Mouse (Mus musculus): ENCODE measurements at regions not wholly inside any gene's neighbourhood (a gene's known extent, or its start where the extent isn't known, plus 50 kb on each side); places are given as distances from the start of the nearest gene placed in this dataset.

DNA sequence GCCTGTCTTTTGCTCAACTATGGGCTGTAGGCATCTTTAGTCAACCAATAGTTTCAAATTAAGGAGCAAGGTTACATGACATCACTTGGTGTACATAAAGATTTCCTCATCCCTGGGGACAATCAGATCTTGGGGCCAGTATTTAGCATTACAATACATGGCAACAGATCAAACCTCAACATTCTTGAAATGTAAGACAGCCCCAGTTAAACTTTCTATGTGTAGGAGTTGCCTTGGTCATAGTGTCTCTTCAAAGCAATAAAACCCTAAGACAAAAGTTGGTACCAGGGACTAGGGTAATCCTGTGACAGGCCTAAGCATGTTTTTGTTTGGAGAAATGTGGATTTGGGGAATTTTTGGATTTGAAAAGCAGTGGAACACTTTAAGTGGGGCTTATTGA, 338.3 kb downstream of the Lpin1 start:
- Histone ChIP-seq H3K9ac (ENCODE audit: low read depth, low read length) (no peak overlapping the region), H3K36me3 (ENCODE audit: control insufficient read depth, insufficient read depth, low read length) (no peaks in the 10 kb centered on the region), H3K4me2 (ENCODE audit: low read depth, low read length) (no peak overlapping the region), H3K4me3 (ENCODE audit: low read depth, low read length) (no peak overlapping the region), H3K4me1 (ENCODE audit: control insufficient read depth, insufficient read depth, low read length) (no peaks in the 10 kb centered on the region), H3K27me3 (replicated peaks; ENCODE audit: control insufficient read depth, insufficient read depth, low read length) (no peaks in the 10 kb centered on the region), H3K9me3 (ENCODE audit: control insufficient read depth, low read length) (no peaks in the 10 kb centered on the region), H3K27ac (replicated peaks; ENCODE audit: low read depth, low read length) (no peak overlapping the region)
- ATAC-seq (ENCODE audit: low read depth): no peak
- no peak for DNase-seq (ENCODE audit: low spot score)

DNA sequence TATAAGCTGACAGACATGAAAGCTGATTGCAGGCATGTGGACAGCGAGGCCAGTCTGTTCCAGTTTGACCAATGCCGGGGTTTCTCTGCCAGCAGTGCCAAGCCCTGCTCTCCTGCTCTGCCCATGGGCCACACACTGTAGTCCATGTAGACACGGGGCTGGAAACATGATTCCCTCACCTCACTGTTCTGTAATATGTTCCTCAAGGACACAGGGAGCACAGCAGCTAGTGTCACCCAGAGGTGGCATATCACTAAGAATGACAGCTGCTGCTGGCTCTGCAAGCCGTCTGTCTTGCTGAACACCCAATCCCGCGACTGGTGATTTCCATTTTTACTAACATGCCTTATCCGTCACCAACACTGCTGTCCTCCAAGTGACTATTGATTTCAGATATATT, 339.9 kb downstream of the Lpin1 start:
- H3K4me3 ChIP-seq (ENCODE audit: low read depth, low read length): no peak overlapping the region
- H3K4me1 ChIP-seq (ENCODE audit: control insufficient read depth, insufficient read depth, low read length): no peaks in the 10 kb centered on the region
- whole genome bisulfite sequencing: 79% methylated on average over 7 of the region's 7 CpGs
- DNase-seq (ENCODE audit: low spot score) (no peak), ATAC-seq (ENCODE audit: low read depth) (no peak)
- H3K36me3 ChIP-seq (ENCODE audit: control insufficient read depth, insufficient read depth, low read length): no peaks in the 10 kb centered on the region
- no peak overlapping the region for H3K27ac ChIP-seq (replicated peaks; ENCODE audit: low read depth, low read length)
- no peak overlapping the region for H3K4me2 ChIP-seq (ENCODE audit: low read depth, low read length)
- H3K9me3 ChIP-seq (ENCODE audit: control insufficient read depth, low read length): no peaks in the 10 kb centered on the region
- H3K9ac ChIP-seq (ENCODE audit: low read depth, low read length): no peak overlapping the region
- no peaks in the 10 kb centered on the region for H3K27me3 ChIP-seq (replicated peaks; ENCODE audit: control insufficient read depth, insufficient read depth, low read length)

- H3K4me3 ChIP-seq (ENCODE audit: low read depth, low read length): no peak overlapping the region
- WGBS: 58% methylated on average over 4 of the region's 4 CpGs
- no peak overlapping the region for H3K27ac ChIP-seq (replicated peaks; ENCODE audit: low read depth, low read length)
- ATAC-seq (ENCODE audit: low read depth) (no peak), DNase-seq (ENCODE audit: low spot score) (no peak)
- no peak overlapping the region for H3K4me2 ChIP-seq (ENCODE audit: low read depth, low read length)
- H3K9ac ChIP-seq (ENCODE audit: low read depth, low read length): no peak overlapping the region
- H3K36me3 ChIP-seq (ENCODE audit: control insufficient read depth, insufficient read depth, low read length): no peaks in the 10 kb centered on the region
- H3K4me1 ChIP-seq (ENCODE audit: control insufficient read depth, insufficient read depth, low read length): no peaks in the 10 kb centered on the region
- H3K27me3 ChIP-seq (replicated peaks; ENCODE audit: control insufficient read depth, insufficient read depth, low read length): no peaks in the 10 kb centered on the region
- H3K9me3 ChIP-seq (ENCODE audit: control insufficient read depth, low read length): no peaks in the 10 kb centered on the region
These were observed 341.1 kb downstream of the Lpin1 start for GRCm38 (mm10) chr12:16269706-16270105.

DNA sequence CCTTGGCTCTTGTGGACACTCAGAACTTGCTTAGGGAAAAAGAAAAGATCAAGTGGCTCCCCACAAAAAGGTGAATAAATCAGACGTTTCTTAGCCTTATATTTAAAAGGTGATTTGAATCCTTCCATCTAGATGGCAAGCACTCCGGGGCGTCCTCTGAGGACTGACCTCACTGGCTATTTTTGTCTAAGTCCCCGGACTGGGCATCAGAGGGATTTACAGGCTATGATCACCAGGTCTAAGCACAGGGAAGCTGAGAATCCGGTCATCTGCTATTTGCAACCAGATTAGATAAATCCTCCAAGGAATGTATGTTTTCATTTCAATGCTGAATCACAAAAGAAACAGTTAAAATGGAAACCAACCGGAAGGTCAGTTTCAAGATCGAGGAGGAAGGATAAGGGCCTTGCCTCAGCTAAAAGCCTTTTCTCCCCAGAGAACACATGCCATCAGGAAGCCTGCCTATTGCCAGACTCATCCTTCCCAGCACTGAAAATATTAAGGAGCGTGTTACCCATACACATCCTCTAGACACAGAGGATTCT, 342.1 kb downstream of the Lpin1 start:
- Histone ChIP-seq H3K9ac (ENCODE audit: low read depth, low read length) (no peak overlapping the region), H3K9me3 (ENCODE audit: control insufficient read depth, low read length) (no peaks in the 10 kb centered on the region), H3K4me1 (ENCODE audit: control insufficient read depth, insufficient read depth, low read length) (no peaks in the 10 kb centered on the region), H3K27me3 (replicated peaks; ENCODE audit: control insufficient read depth, insufficient read depth, low read length) (no peaks in the 10 kb centered on the region), H3K4me3 (ENCODE audit: low read depth, low read length) (no peak overlapping the region), H3K36me3 (ENCODE audit: control insufficient read depth, insufficient read depth, low read length) (no peaks in the 10 kb centered on the region), H3K27ac (replicated peaks; ENCODE audit: low read depth, low read length) (no peak overlapping the region), H3K4me2 (ENCODE audit: low read depth, low read length) (no peak overlapping the region)
- DNase-seq (ENCODE audit: low spot score): no peak
- no peak for ATAC-seq (ENCODE audit: low read depth)
- 67% methylated on average over 8 of the region's 8 CpGs for WGBS

GRCm38 (mm10) chr12:16261465-16261864, 349.3 kb downstream of the Lpin1 start:
- no peaks in the 10 kb centered on the region for H3K36me3 ChIP-seq (ENCODE audit: control insufficient read depth, insufficient read depth, low read length)
- DNase-seq (ENCODE audit: low spot score) (no peak), ATAC-seq (ENCODE audit: low read depth) (no peak)
- no peak overlapping the region for H3K27ac ChIP-seq (replicated peaks; ENCODE audit: low read depth, low read length)
- no peak overlapping the region for H3K4me3 ChIP-seq (ENCODE audit: low read depth, low read length)
- WGBS: 86% methylated on average over 4 of the region's 4 CpGs
- H3K27me3 ChIP-seq (replicated peaks; ENCODE audit: control insufficient read depth, insufficient read depth, low read length): no peaks in the 10 kb centered on the region
- no peak overlapping the region for H3K4me2 ChIP-seq (ENCODE audit: low read depth, low read length)
- H3K4me1 ChIP-seq (ENCODE audit: control insufficient read depth, insufficient read depth, low read length): no peaks in the 10 kb centered on the region; the same call in 1 of the 2 replicates
- H3K9me3 ChIP-seq (ENCODE audit: control insufficient read depth, low read length): no peaks in the 10 kb centered on the region
- H3K9ac ChIP-seq (ENCODE audit: low read depth, low read length): no peak overlapping the region

GRCm38 (mm10) chr12:16260981-16261380, 349.8 kb downstream of the Lpin1 start:
- Histone ChIP-seq H3K36me3 (ENCODE audit: control insufficient read depth, insufficient read depth, low read length) (no peaks in the 10 kb centered on the region), H3K9me3 (ENCODE audit: control insufficient read depth, low read length) (no peaks in the 10 kb centered on the region), H3K4me3 (ENCODE audit: low read depth, low read length) (no peak overlapping the region), H3K9ac (ENCODE audit: low read depth, low read length) (no peak overlapping the region), H3K4me2 (ENCODE audit: low read depth, low read length) (no peak overlapping the region), H3K27ac (replicated peaks; ENCODE audit: low read depth, low read length) (no peak overlapping the region), H3K27me3 (replicated peaks; ENCODE audit: control insufficient read depth, insufficient read depth, low read length) (no peaks in the 10 kb centered on the region), H3K4me1 (ENCODE audit: control insufficient read depth, insufficient read depth, low read length) (no peaks in the 10 kb centered on the region; the same call in 1 of the 2 replicates)
- DNase-seq (ENCODE audit: low spot score) (no peak), ATAC-seq (ENCODE audit: low read depth) (no peak)
- 52% methylated on average over 8 of the region's 8 CpGs for WGBS

GRCm38 (mm10) chr12:16260501-16260900, 350.3 kb downstream of the Lpin1 start:
- DNase-seq (ENCODE audit: low spot score) (no peak), ATAC-seq (ENCODE audit: low read depth) (no peak)
- WGBS: 67% methylated on average over 2 of the region's 2 CpGs
- H3K4me2 ChIP-seq (ENCODE audit: low read depth, low read length): no peak overlapping the region
- H3K9ac ChIP-seq (ENCODE audit: low read depth, low read length): no peak overlapping the region
- H3K27ac ChIP-seq (replicated peaks; ENCODE audit: low read depth, low read length): no peak overlapping the region
- no peaks in the 10 kb centered on the region for H3K27me3 ChIP-seq (replicated peaks; ENCODE audit: control insufficient read depth, insufficient read depth, low read length)
- H3K4me3 ChIP-seq (ENCODE audit: low read depth, low read length): no peak overlapping the region
- H3K36me3 ChIP-seq (ENCODE audit: control insufficient read depth, insufficient read depth, low read length): no peaks in the 10 kb centered on the region
- no peaks in the 10 kb centered on the region for H3K9me3 ChIP-seq (ENCODE audit: control insufficient read depth, low read length)
- H3K4me1 ChIP-seq (ENCODE audit: control insufficient read depth, insufficient read depth, low read length): no peaks in the 10 kb centered on the region; the same call in 1 of the 2 replicates

GRCm38 (mm10) chr12:16250621-16251020, 360.1 kb downstream of the Lpin1 start:
- no peak for ATAC-seq (ENCODE audit: low read depth)
- no peak for DNase-seq (ENCODE audit: low spot score)
- whole genome bisulfite sequencing: 93% methylated on average over 1 of the region's 1 CpGs
- no peak overlapping the region for H3K27ac ChIP-seq (replicated peaks; ENCODE audit: low read depth, low read length)
- H3K9ac ChIP-seq (ENCODE audit: low read depth, low read length): no peak overlapping the region
- no peak overlapping the region for H3K4me3 ChIP-seq (ENCODE audit: low read depth, low read length)
- H3K4me1 ChIP-seq (ENCODE audit: control insufficient read depth, insufficient read depth, low read length): no peaks in the 10 kb centered on the region
- H3K9me3 ChIP-seq (ENCODE audit: control insufficient read depth, low read length): no peaks in the 10 kb centered on the region
- H3K4me2 ChIP-seq (ENCODE audit: low read depth, low read length): no peak overlapping the region
- no peaks in the 10 kb centered on the region for H3K27me3 ChIP-seq (replicated peaks; ENCODE audit: control insufficient read depth, insufficient read depth, low read length)
- H3K36me3 ChIP-seq (ENCODE audit: control insufficient read depth, insufficient read depth, low read length): no peaks in the 10 kb centered on the region

DNA sequence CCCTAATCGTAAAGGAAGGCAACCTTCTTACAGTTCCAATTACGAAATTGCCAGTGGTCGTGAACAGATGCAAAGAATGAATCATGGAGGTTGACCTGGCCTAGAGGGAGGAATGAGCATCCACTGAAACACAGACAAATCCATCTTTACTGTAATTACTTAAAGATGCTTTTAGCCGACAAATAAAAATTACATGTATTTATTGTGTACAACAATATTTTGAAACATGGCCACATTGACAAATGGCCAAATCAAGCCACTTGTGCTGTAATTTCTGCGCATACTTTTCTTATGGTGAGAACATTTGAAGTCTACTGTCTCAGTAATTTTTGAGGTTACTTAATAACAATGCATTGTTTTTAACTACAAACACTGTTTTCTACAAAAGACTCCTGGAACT, 360.7 kb downstream of the Lpin1 start:
- DNase-seq (ENCODE audit: low spot score) (no peak), ATAC-seq (ENCODE audit: low read depth) (no peak)
- Histone ChIP-seq H3K36me3 (ENCODE audit: control insufficient read depth, insufficient read depth, low read length) (no peaks in the 10 kb centered on the region), H3K27ac (replicated peaks; ENCODE audit: low read depth, low read length) (no peak overlapping the region), H3K9me3 (ENCODE audit: control insufficient read depth, low read length) (no peaks in the 10 kb centered on the region), H3K27me3 (replicated peaks; ENCODE audit: control insufficient read depth, insufficient read depth, low read length) (no peaks in the 10 kb centered on the region), H3K4me1 (ENCODE audit: control insufficient read depth, insufficient read depth, low read length) (no peaks in the 10 kb centered on the region), H3K9ac (ENCODE audit: low read depth, low read length) (no peak overlapping the region), H3K4me3 (ENCODE audit: low read depth, low read length) (no peak overlapping the region), H3K4me2 (ENCODE audit: low read depth, low read length) (no peak overlapping the region)
- WGBS: 86% methylated on average over 5 of the region's 5 CpGs

Data from embryonic facial prominence, embryonic 14.5 days (tissue).